27 mouse cellular contexts compared by ENCODE assay signal in genomic region chr2:167993260-167993659, GRCm38 (mm10). TPM values are rescaled to one million over a fixed set of nuclear protein-coding genes. Genes with fewer than 3 reads are reported as not detected.
DNase-seq lines count a peak whose midpoint lies in the region; ATAC-seq and TF ChIP-seq lines count a peak whose summit lies in the region.
"Had no signal": no experiment of that assay in that cellular context is flagged by ENCODE, and none has a peak within 500 bp of the region (broad histone marks: within the 10 kb centered on the region; RNA-seq: fewer than 3 reads in every experiment).

No protein-coding gene starts in this region.

- no peak overlapping the region for H3K27ac ChIP-seq in intestine, embryonic 15.5 days
- H3K27ac ChIP-seq in intestine, postnatal 0 days (ENCODE audit: low read depth, low read length), result no peak overlapping the region
- peak overlapping the region; percentile 21; the same call in 1 of the 2 replicates for H3K27ac ChIP-seq in embryonic facial prominence, embryonic 10.5 days (replicated peaks)
- no peak overlapping the region for H3K27ac ChIP-seq in stomach, embryonic 16.5 days (ENCODE audit: low read length)
- H3K27ac ChIP-seq: forebrain, embryonic 12.5 days; forebrain, embryonic 15.5 days; heart, adult 2 months; hindbrain, embryonic 15.5 days had no signal

- 54% methylated on average over 13 of the region's 13 CpGs for WGBS in intestine, embryonic 15.5 days
- 49% methylated on average over 13 of the region's 13 CpGs for WGBS in intestine, postnatal 0 days
- 65% methylated on average over 13 of the region's 13 CpGs for WGBS in embryonic facial prominence, embryonic 10.5 days
- WGBS in stomach, embryonic 16.5 days, result 52% methylated on average over 13 of the region's 13 CpGs

- no peak overlapping the region for H3K4me2 ChIP-seq in intestine, embryonic 15.5 days (replicated peaks)
- no peak overlapping the region for H3K4me2 ChIP-seq in intestine, postnatal 0 days (replicated peaks; ENCODE audit: low read depth)
- no peak overlapping the region for H3K4me2 ChIP-seq in stomach, embryonic 16.5 days (ENCODE audit: low read depth, low read length)
- H3K4me2 ChIP-seq: forebrain, embryonic 12.5 days; forebrain, embryonic 15.5 days; heart, embryonic 11.5 days; hindbrain, embryonic 15.5 days had no signal

- H3K36me3 ChIP-seq in intestine, embryonic 15.5 days, result no peaks in the 10 kb centered on the region
- no peaks in the 10 kb centered on the region for H3K36me3 ChIP-seq in intestine, postnatal 0 days (ENCODE audit: control insufficient read depth, insufficient read depth)
- no peaks in the 10 kb centered on the region for H3K36me3 ChIP-seq in embryonic facial prominence, embryonic 10.5 days (replicated peaks)
- H3K36me3 ChIP-seq in stomach, embryonic 16.5 days (ENCODE audit: control insufficient read depth, insufficient read depth, low read length), result no peaks in the 10 kb centered on the region
- H3K36me3 ChIP-seq: forebrain, embryonic 12.5 days; forebrain, embryonic 15.5 days; G1E; hindbrain, embryonic 10.5 days; hindbrain, embryonic 15.5 days had no signal

- DNase-seq in ZHBTc4 (ENCODE audit: low read depth, low spot score), result peak; percentile 55
- no peak for DNase-seq in embryonic facial prominence, embryonic 10.5 days (ENCODE audit: low spot score)
- no peak for DNase-seq in ovary, adult 18-20 months (ENCODE audit: low spot score)
- DNase-seq: adrenal gland, adult 2 months; adrenal gland, postnatal 14 days; B cell, adult 2 months; cerebellum, adult 11-12 months; cerebellum, adult 8-10 months; cerebellum, postnatal 10 days; cerebellum, postnatal 36 days; embryo, embryonic 11 days; gastrocnemius, postnatal 10 days; gastrocnemius, postnatal 36 days; heart, adult 2 months; heart, postnatal 36 days had no signal

- H3K9ac ChIP-seq in intestine, embryonic 15.5 days, result no peak overlapping the region
- H3K9ac ChIP-seq in intestine, postnatal 0 days (ENCODE audit: low read depth, low read length), result no peak overlapping the region
- no peak overlapping the region for H3K9ac ChIP-seq in stomach, embryonic 16.5 days (ENCODE audit: low read length)
- H3K9ac ChIP-seq: forebrain, embryonic 12.5 days; forebrain, embryonic 15.5 days; hindbrain, embryonic 15.5 days had no signal

- 0 out of 2 replicates have a peak, but pooled peaks have one; percentile 34 for ATAC-seq in intestine, embryonic 15.5 days
- no peak for ATAC-seq in intestine, postnatal 0 days
- 0 out of 2 replicates have a peak, but pooled peaks have one; percentile 10 for ATAC-seq in stomach, embryonic 16.5 days (ENCODE audit: insufficient read depth, low FRiP score)
- no peak for ATAC-seq in erythroid progenitor cell, adult 5-6 weeks (replicated peaks; ENCODE audit: low FRiP score, poor library complexity, severe bottlenecking)
- ATAC-seq: forebrain, embryonic 15.5 days; Patski had no signal

- no peaks in the 10 kb centered on the region for H3K27me3 ChIP-seq in intestine, embryonic 15.5 days (replicated peaks)
- H3K27me3 ChIP-seq in intestine, postnatal 0 days (replicated peaks; ENCODE audit: control insufficient read depth, insufficient read depth, low read length), result no peaks in the 10 kb centered on the region
- peaks cover 25% of the 10 kb centered on the region; the same call in 1 of the 2 replicates for H3K27me3 ChIP-seq in embryonic facial prominence, embryonic 10.5 days (replicated peaks; ENCODE audit: low read depth, poor library complexity, severe bottlenecking)
- no peaks in the 10 kb centered on the region for H3K27me3 ChIP-seq in stomach, embryonic 16.5 days (ENCODE audit: control insufficient read depth, insufficient read depth, low read length)
- H3K27me3 ChIP-seq: forebrain, embryonic 12.5 days; forebrain, embryonic 15.5 days; hindbrain, embryonic 15.5 days; Patski had no signal

- no peaks in the 10 kb centered on the region for H3K9me3 ChIP-seq in intestine, embryonic 15.5 days
- no peaks in the 10 kb centered on the region for H3K9me3 ChIP-seq in intestine, postnatal 0 days (ENCODE audit: control insufficient read depth)
- no peaks in the 10 kb centered on the region for H3K9me3 ChIP-seq in embryonic facial prominence, embryonic 10.5 days
- H3K9me3 ChIP-seq in stomach, embryonic 16.5 days (replicated peaks; ENCODE audit: control insufficient read depth, low read length), result no peaks in the 10 kb centered on the region
- H3K9me3 ChIP-seq: forebrain, embryonic 12.5 days; forebrain, embryonic 15.5 days; G1E; hindbrain, embryonic 10.5 days; hindbrain, embryonic 15.5 days had no signal

- H3K4me3 ChIP-seq in intestine, embryonic 15.5 days (replicated peaks), result no peak overlapping the region
- no peak overlapping the region for H3K4me3 ChIP-seq in intestine, postnatal 0 days (ENCODE audit: low read depth, low read length)
- no peak overlapping the region for H3K4me3 ChIP-seq in embryonic facial prominence, embryonic 10.5 days
- H3K4me3 ChIP-seq in stomach, embryonic 16.5 days (replicated peaks; ENCODE audit: low read length), result no peak overlapping the region
- H3K4me3 ChIP-seq: forebrain, embryonic 12.5 days; forebrain, embryonic 15.5 days; heart, adult 2 months; hindbrain, embryonic 10.5 days; hindbrain, embryonic 15.5 days had no signal

- peaks cover 23% of the 10 kb centered on the region for H3K4me1 ChIP-seq in intestine, embryonic 15.5 days (replicated peaks)
- 0 out of 2 replicates have a peak, but pooled peaks cover 1% of the 10 kb centered on the region for H3K4me1 ChIP-seq in intestine, postnatal 0 days (replicated peaks; ENCODE audit: control insufficient read depth, insufficient read depth, low read length)
- peaks cover 14% of the 10 kb centered on the region for H3K4me1 ChIP-seq in embryonic facial prominence, embryonic 10.5 days
- peaks cover 20% of the 10 kb centered on the region for H3K4me1 ChIP-seq in stomach, embryonic 16.5 days (ENCODE audit: control insufficient read depth, insufficient read depth, low read length)
- H3K4me1 ChIP-seq: forebrain, embryonic 12.5 days had no signal

- no peak for TF ChIP-seq CTCF in intestine, postnatal 0 days (IDR thresholded peaks at IDR 0.05; ENCODE audit: low read depth)

RNA-seq across cellular contexts. Expression of gene Ripor3, which starts 17.2 kb away (rescaled TPM):
- polyA plus RNA-seq in intestine, embryonic 15.5 days (2015; fragmentation: Nextera tagmentation; extraction: Ambion mirVana), result 3.7 and 4.2 TPM in 2 replicates
- 1.5 and 1.6 TPM in 2 replicates for polyA plus RNA-seq in intestine, postnatal 0 days (2015; fragmentation: Nextera tagmentation; extraction: Ambion mirVana)
- polyA plus RNA-seq in embryonic facial prominence, embryonic 10.5 days (2016; fragmentation: Nextera tagmentation; extraction: Ambion mirVana), result 0.47 and 0.95 TPM in 2 replicates
- polyA plus RNA-seq in stomach, embryonic 16.5 days (2015; fragmentation: Nextera tagmentation; extraction: Ambion mirVana), result 3.5 and 3.6 TPM in 2 replicates
- not detected in 2 replicates for total RNA-seq in erythroid progenitor cell, adult 5-6 weeks (2015; ENCODE audit: low replicate concordance)
- total RNA-seq in erythroid progenitor cell, adult 5-6 weeks (2017; ENCODE audit: low replicate concordance), result 0.45 TPM in 1 of 2 replicates, not detected in the other
- total RNA-seq: granulocyte monocyte progenitor cell, adult 5-6 weeks had no signal

Comparison
In these comparisons a context has a peak if more than half of its experiments do, and no peak if none do; other contexts are left out.
1. ATAC-seq: peak in intestine, embryonic 15.5 days (single experiment) and stomach, embryonic 16.5 days (single experiment); none in intestine, postnatal 0 days (single experiment) and erythroid progenitor cell, adult 5-6 weeks (single experiment).